24 mouse cellular contexts compared by ENCODE assay signal in genomic region chr6:6092497-6092896, GRCm38 (mm10).
DNase-seq lines count a peak whose midpoint lies in the region; ATAC-seq lines count a peak whose summit lies in the region.
"Had no signal": no experiment of that assay in that cellular context is flagged by ENCODE, and none has a peak within 500 bp of the region (broad histone marks: within the 10 kb centered on the region; RNA-seq: fewer than 3 reads in every experiment).

No protein-coding gene starts in this region.

- no peak for DNase-seq in kidney, postnatal 4 days
- peak; percentile 14 for DNase-seq in lung, postnatal 10 days
- DNase-seq in lung, postnatal 14 days = no peak
- DNase-seq in R1 (ENCODE audit: low read depth, low spot score) = peak; percentile 48
- DNase-seq in retina, postnatal 1 day = peak; percentile 25
- no peak for DNase-seq in c-Kit-positive CD71-positive TER-119-positive erythroid progenitor cells, embryonic 14.5 days (ENCODE audit: low spot score)
- DNase-seq in cerebellum, adult 18-20 months = no peak
- DNase-seq: adrenal gland, postnatal 10 days; B cell, adult 2 months; cerebellum, adult 11 months; cerebellum, postnatal 14 days; gastrocnemius, postnatal 10 days; heart, adult 11 months; heart, postnatal 4 days; kidney, adult 9 months; liver, postnatal 0 days; thymus, postnatal 25 days had no signal

- no peaks in the 10 kb centered on the region for H3K9me3 ChIP-seq in kidney, embryonic 14.5 days (ENCODE audit: control insufficient read depth, low read length)
- H3K9me3 ChIP-seq: embryonic facial prominence, embryonic 10.5 days; forebrain, embryonic 12.5 days; heart, embryonic 15.5 days; limb, embryonic 15.5 days had no signal

- H3K36me3 ChIP-seq in kidney, embryonic 14.5 days (ENCODE audit: control insufficient read depth, insufficient read depth, low read length) = peaks cover 7% of the 10 kb centered on the region; the same call in 1 of the 2 replicates
- H3K36me3 ChIP-seq: heart, embryonic 15.5 days had no signal

- no peak overlapping the region for H3K9ac ChIP-seq in kidney, embryonic 14.5 days (ENCODE audit: low read depth, low read length)
- H3K9ac ChIP-seq: forebrain, embryonic 12.5 days; heart, embryonic 15.5 days; limb, embryonic 15.5 days; liver, postnatal 0 days had no signal

- no peak overlapping the region for H3K4me2 ChIP-seq in kidney, embryonic 14.5 days (replicated peaks; ENCODE audit: low read depth, low read length)
- H3K4me2 ChIP-seq: forebrain, embryonic 12.5 days; heart, embryonic 15.5 days; limb, embryonic 15.5 days had no signal

- 50% methylated on average over 10 of the region's 10 CpGs for WGBS in kidney, embryonic 14.5 days

- H3K4me3 ChIP-seq in kidney, embryonic 14.5 days (ENCODE audit: low read length) = no peak overlapping the region
- H3K4me3 ChIP-seq: embryonic facial prominence, embryonic 10.5 days; forebrain, embryonic 12.5 days; heart, embryonic 15.5 days; limb, embryonic 15.5 days had no signal

- no peaks in the 10 kb centered on the region for H3K4me1 ChIP-seq in kidney, embryonic 14.5 days (ENCODE audit: control insufficient read depth, insufficient read depth, low read length)
- H3K4me1 ChIP-seq: forebrain, embryonic 12.5 days; limb, embryonic 15.5 days had no signal

- ATAC-seq in kidney, embryonic 14.5 days (ENCODE audit: low FRiP score, low TSS enrichment) = peak; percentile 84
- ATAC-seq: activated CD4-positive, CD25-positive, alpha-beta regulatory T cell, adult 4 months; liver, postnatal 0 days; midbrain, embryonic 16.5 days had no signal

- H3K27me3 ChIP-seq in kidney, embryonic 14.5 days (ENCODE audit: control insufficient read depth, insufficient read depth, low read length) = no peaks in the 10 kb centered on the region
- H3K27me3 ChIP-seq: forebrain, embryonic 12.5 days; heart, embryonic 15.5 days; limb, embryonic 15.5 days had no signal

- H3K27ac ChIP-seq in kidney, embryonic 14.5 days (ENCODE audit: low read depth, low read length) = no peak overlapping the region
- H3K27ac ChIP-seq: embryonic facial prominence, embryonic 10.5 days; forebrain, embryonic 12.5 days; heart, embryonic 15.5 days; limb, embryonic 15.5 days had no signal

Comparison
In these comparisons a context has a peak if more than half of its experiments do, and no peak if none do; other contexts are left out.
1. DNase-seq: peak in lung, postnatal 10 days (single experiment), R1 (single experiment) and retina, postnatal 1 day (single experiment); none in kidney, postnatal 4 days (0 of 2), lung, postnatal 14 days (single experiment), c-Kit-positive CD71-positive TER-119-positive erythroid progenitor cells, embryonic 14.5 days (single experiment) and cerebellum, adult 18-20 months (0 of 2).